ENCODE assay signal across 11 mouse cellular contexts in the genomic region with DNA sequence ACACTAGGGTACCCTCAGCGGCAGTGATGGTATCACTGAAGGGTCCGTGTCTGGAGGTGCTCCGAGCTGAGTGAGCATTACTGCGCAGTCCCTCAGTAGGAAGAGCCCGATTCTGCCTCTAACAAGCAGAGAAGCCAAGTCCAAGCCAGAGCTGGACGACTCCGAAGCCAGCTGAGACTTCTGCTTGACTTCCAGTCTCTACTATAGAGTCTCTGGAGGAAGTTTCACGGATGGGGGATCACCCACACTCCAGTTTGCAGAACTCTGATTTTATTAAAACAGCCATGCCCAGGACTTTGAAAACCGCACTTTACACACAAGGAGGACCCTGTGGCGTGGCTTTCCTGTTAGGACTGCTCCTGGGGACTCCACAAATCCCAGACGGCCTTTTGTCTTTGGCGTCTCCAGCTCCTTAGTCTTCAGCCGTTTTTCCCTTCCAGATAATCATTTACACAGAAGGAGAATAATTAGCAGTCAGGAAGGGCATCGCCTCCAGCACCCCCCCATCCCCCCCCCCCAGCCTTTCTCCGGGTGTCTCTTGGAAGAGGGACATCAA.
DNase-seq lines count a peak whose midpoint lies in the region; ATAC-seq and TF ChIP-seq lines count a peak whose summit lies in the region.
"Had no signal": no experiment of that assay in that cellular context is flagged by ENCODE, and none has a peak within 500 bp of the region (broad histone marks: within the 10 kb centered on the region; RNA-seq: fewer than 3 reads in every experiment).

No protein-coding gene starts in this region.

- no peak for TF ChIP-seq CTCF in left cerebral cortex, adult 2 months (IDR thresholded peaks at IDR 0.05)

- H3K9me3 ChIP-seq in forebrain, embryonic 12.5 days: no peaks in the 10 kb centered on the region
- H3K9me3 ChIP-seq in limb, embryonic 10.5 days (replicated peaks): no peaks in the 10 kb centered on the region
- H3K9me3 ChIP-seq in neural tube, embryonic 14.5 days (ENCODE audit: control insufficient read depth, low read length): no peaks in the 10 kb centered on the region

- H3K4me3 ChIP-seq in left cerebral cortex, adult 2 months: 0 out of 2 replicates have a peak overlapping the region, but pooled peaks have one; percentile 22
- H3K4me3 ChIP-seq in forebrain, embryonic 12.5 days (replicated peaks): peak overlapping the region; percentile 19
- H3K4me3 ChIP-seq in limb, embryonic 10.5 days: peak overlapping the region; percentile 30
- H3K4me3 ChIP-seq in neural tube, embryonic 14.5 days (ENCODE audit: low read depth, low read length): 0 out of 2 replicates have a peak overlapping the region, but pooled peaks have one; percentile 12

- peak; percentile 47; the same call in 1 of the 2 replicates for ATAC-seq in forebrain, embryonic 12.5 days (ENCODE audit: low FRiP score)
- ATAC-seq in neural tube, embryonic 14.5 days (ENCODE audit: low read depth): peak; percentile 35; the same call in 1 of the 2 replicates

- H3K27ac ChIP-seq in left cerebral cortex, adult 2 months: no peak overlapping the region
- H3K27ac ChIP-seq in forebrain, embryonic 12.5 days: peak overlapping the region; percentile 82
- peak overlapping the region; percentile 34; the same call in 1 of the 2 replicates for H3K27ac ChIP-seq in limb, embryonic 10.5 days
- no peak overlapping the region for H3K27ac ChIP-seq in neural tube, embryonic 14.5 days (ENCODE audit: low read depth, low read length)

- no peaks in the 10 kb centered on the region for H3K36me3 ChIP-seq in forebrain, embryonic 12.5 days (replicated peaks)
- no peaks in the 10 kb centered on the region for H3K36me3 ChIP-seq in limb, embryonic 10.5 days
- no peaks in the 10 kb centered on the region for H3K36me3 ChIP-seq in neural tube, embryonic 14.5 days (ENCODE audit: control insufficient read depth, insufficient read depth, low read length)

- intact Hi-C loops in left cerebral cortex, adult 2 months (cut with DNase I): no loop called here
- intact Hi-C loops in left cerebral cortex, postnatal 10 days (cut with DNase I): loop anchor here (5.0 kb wide), 1 partner anchor 79 kb away; a partner anchor contains a TSS

- peak overlapping the region; percentile 54 for H3K4me2 ChIP-seq in forebrain, embryonic 12.5 days
- H3K4me2 ChIP-seq in neural tube, embryonic 14.5 days (ENCODE audit: low read depth, low read length): peak overlapping the region; percentile 46

- 0 out of 2 replicates have a peak, but pooled peaks cover 3% of the 10 kb centered on the region for H3K27me3 ChIP-seq in forebrain, embryonic 12.5 days
- peaks cover 40% of the 10 kb centered on the region for H3K27me3 ChIP-seq in limb, embryonic 10.5 days (ENCODE audit: low read depth, poor library complexity, severe bottlenecking)
- H3K27me3 ChIP-seq in neural tube, embryonic 14.5 days (ENCODE audit: control insufficient read depth, insufficient read depth, low read length): no peaks in the 10 kb centered on the region

- H3K4me1 ChIP-seq in forebrain, embryonic 12.5 days: peaks cover 48% of the 10 kb centered on the region
- H3K4me1 ChIP-seq in limb, embryonic 10.5 days: peaks cover 52% of the 10 kb centered on the region
- peaks cover 23% of the 10 kb centered on the region for H3K4me1 ChIP-seq in neural tube, embryonic 14.5 days (ENCODE audit: control insufficient read depth, insufficient read depth, low read length)

- H3K9ac ChIP-seq in forebrain, embryonic 12.5 days: peak overlapping the region; percentile 40
- H3K9ac ChIP-seq in neural tube, embryonic 14.5 days (replicated peaks; ENCODE audit: low read depth, low read length): no peak overlapping the region

- 1% methylated on average over 15 of the region's 15 CpGs for WGBS in forebrain, embryonic 12.5 days
- 1% methylated on average over 15 of the region's 15 CpGs for WGBS in limb, embryonic 10.5 days
- under 1% methylated on average over 15 of the region's 15 CpGs for WGBS in neural tube, embryonic 14.5 days

- DNase-seq in left cerebral cortex, adult 2 months (ENCODE audit: extremely low spot score in 1 of 2, low spot score in 2 of 2): no peak
- no peak for DNase-seq in left cerebral cortex, postnatal 10 days (ENCODE audit: extremely low spot score in 1 of 2, low spot score in 2 of 2)
- DNase-seq in limb, embryonic 10.5 days (ENCODE audit: low spot score): peak; percentile 36
- no peak for DNase-seq in urinary bladder, postnatal 14 days (ENCODE audit: low spot score)
- no peak for DNase-seq in layer of hippocampus, postnatal 25 days (ENCODE audit: extremely low spot score in 1 of 2, low spot score in 1 of 2)
- no peak for DNase-seq in lung, postnatal 10 days
- DNase-seq: adrenal gland, adult 8-10 months; right cerebral cortex, adult 18-20 months; thymus, postnatal 25 days had no signal

Comparison
In these comparisons a context has a peak if more than half of its experiments do, and no peak if none do; other contexts are left out.
1. H3K27ac ChIP-seq: peak in forebrain, embryonic 12.5 days (single experiment) and limb, embryonic 10.5 days (single experiment); none in left cerebral cortex, adult 2 months (single experiment) and neural tube, embryonic 14.5 days (single experiment).
2. Peak in every context shown above with its lines, with median percentiles within 50 percentile points of each other: H3K4me3 ChIP-seq.